Mouse (Mus musculus) embryonic facial prominence, embryonic 11.5 days (tissue): ENCODE results near the gene Homer1. TPM values are rescaled to one million over a fixed set of nuclear protein-coding genes. Genes with fewer than 3 reads are reported as not detected.

Source experiments
- ATAC-seq: fragments of 200-750 bp; cut with Nextera tagmentation; replicated peaks from 2 replicates; pipeline ENCODE4 v1.8.0; 2017; ENCODE audit warnings: low read depth; ENCODE audit not compliant: insufficient number of reproducible peaks, low FRiP score, low TSS enrichment
- DNase-seq: peaks from one replicate; pipeline ENCODE4 v3.0.0-alpha.2; 2015; ENCODE audit warnings: low spot score
- H3K27ac ChIP-seq: fragments of 300-500 bp; sonication (generic); replicated peaks from 2 replicates; pipeline ENCODE4 v1.5.1; 2014; ENCODE audit warnings: mild to moderate bottlenecking, low read depth, low read length, control low read depth
- H3K27me3 ChIP-seq: fragments of 300-500 bp; sonication (generic); 2 replicates; pipeline ENCODE4 v1.6.1; 2014; ENCODE audit warnings: mild to moderate bottlenecking, low read length, moderate library complexity, mixed read lengths; ENCODE audit not compliant: control insufficient read depth, insufficient read depth
- H3K36me3 ChIP-seq: fragments of 300-500 bp; sonication (generic); replicated peaks from 2 replicates; pipeline ENCODE4 v1.6.1; 2014; ENCODE audit warnings: low read depth, mild to moderate bottlenecking, low read length, moderate library complexity, mixed read lengths; ENCODE audit not compliant: control insufficient read depth, insufficient read depth
- H3K4me1 ChIP-seq: fragments of 300-500 bp; sonication (generic); 2 replicates; pipeline ENCODE4 v1.6.1; 2014; ENCODE audit warnings: low read length, mixed read lengths; ENCODE audit not compliant: control insufficient read depth, insufficient read depth
- H3K4me2 ChIP-seq: fragments of 300-500 bp; sonication (generic); 2 replicates; pipeline ENCODE4 v1.6.1; 2014; ENCODE audit warnings: low read depth, mild to moderate bottlenecking, control low read depth, low read length, moderate library complexity
- H3K4me3 ChIP-seq: fragments of 300-500 bp; sonication (generic); 2 replicates; pipeline ENCODE4 v1.5.1; 2014; ENCODE audit warnings: low read depth, low read length, control low read depth
- H3K9ac ChIP-seq: fragments of 300-500 bp; sonication (generic); replicated peaks from 2 replicates; pipeline ENCODE4 v1.6.1; 2014; ENCODE audit warnings: mild to moderate bottlenecking, control low read depth, low read length
- H3K9me3 ChIP-seq: fragments of 300-500 bp; sonication (generic); replicated peaks from 2 replicates; pipeline ENCODE4 v1.6.1; 2016; ENCODE audit warnings: mild to moderate bottlenecking, low read length, inconsistent platforms, mixed read lengths; ENCODE audit not compliant: control insufficient read depth
- WGBS: fragments of 180-500 bp; shearing (Covaris S2); extraction: QIAGEN DNeasy Blood & Tissue Kit; methylation state at CpG from one replicate; pipeline ENCODE4 v1.1.7; 2014; 5-methylcytosine and 5-hydroxymethylcytosine counted together
- polyA plus RNA-seq: library from polyadenylated mRNA; unstranded; fragments of >200 nt; fragmentation: Nextera tagmentation; extraction: Ambion mirVana; gene quantifications from 2 replicates; pipeline ENCODE4 v1.2.1, GENCODE M21; 2014

The Homer1 gene
- polyA plus RNA-seq, 1 experiment from 2014 or later: 11.4 TPM

DNA sequence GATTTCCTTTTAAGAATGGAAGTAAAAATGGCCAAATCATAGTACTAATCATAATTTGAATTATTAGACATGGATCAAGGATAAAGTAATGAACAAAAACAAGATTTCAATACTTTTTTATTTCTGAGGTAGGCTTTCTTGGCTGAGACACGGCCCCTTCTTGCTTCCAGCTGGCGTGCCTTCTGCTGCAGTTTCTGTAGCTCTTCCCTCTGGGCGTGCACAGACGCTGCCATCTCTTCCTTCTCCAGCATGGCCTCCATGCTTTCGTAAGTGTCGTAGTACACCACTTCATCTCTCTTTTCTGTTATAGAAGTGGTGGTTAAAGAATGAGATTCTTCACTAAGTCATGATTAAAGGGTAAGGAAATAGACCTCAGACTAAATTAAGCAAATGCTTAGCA, 153.8 kb downstream of the Homer1 start:
- no peak overlapping the region for H3K4me2 ChIP-seq
- H3K27me3 ChIP-seq: no peaks in the 10 kb centered on the region
- ATAC-seq (no peak), DNase-seq (no peak)
- no peaks in the 10 kb centered on the region for H3K9me3 ChIP-seq
- no peaks in the 10 kb centered on the region; the same call in 1 of the 2 replicates for H3K36me3 ChIP-seq
- H3K9ac ChIP-seq: no peak overlapping the region
- no peak overlapping the region for H3K27ac ChIP-seq
- WGBS: 90% methylated on average over 6 of the region's 6 CpGs
- H3K4me1 ChIP-seq: no peaks in the 10 kb centered on the region
- H3K4me3 ChIP-seq: no peak overlapping the region

Other genes starting within 250 kb of the Homer1 start
- gene Cmya5, start 154.9 kb upstream of the Homer1 start, polyA plus RNA-seq: 0.07 and 0.13 TPM in 2 replicates
- gene Tent2, start 107.2 kb upstream of the Homer1 start, polyA plus RNA-seq: 93.9 and 96.3 TPM in 2 replicates
- 4.3 TPM in 2 replicates for gene Jmy, start 200.2 kb downstream of the Homer1 start, polyA plus RNA-seq